Mouse (Mus musculus) brain, embryonic 14.5 days (tissue): ENCODE measurements around the gene Kcnk16.

ENCODE experiments used
- CTCF ChIP-seq: fragments of 200-500 bp; IDR thresholded peaks from 2 replicates; pipeline ENCODE4 v1.5.1; 2012; ENCODE audit warnings: inconsistent platforms, mild to moderate bottlenecking, moderate library complexity, borderline replicate concordance; ENCODE audit not compliant: insufficient read depth, insufficient read length; ENCODE audit errors: extremely low read depth
- POLR2A ChIP-seq: fragments of 200-500 bp; IDR thresholded peaks from 2 replicates; pipeline ENCODE4 v1.6.1; 2012; ENCODE audit warnings: mild to moderate bottlenecking, inconsistent platforms, borderline replicate concordance; ENCODE audit not compliant: poor library complexity, insufficient read depth, insufficient read length, severe bottlenecking; ENCODE audit errors: extremely low read depth

DNA sequence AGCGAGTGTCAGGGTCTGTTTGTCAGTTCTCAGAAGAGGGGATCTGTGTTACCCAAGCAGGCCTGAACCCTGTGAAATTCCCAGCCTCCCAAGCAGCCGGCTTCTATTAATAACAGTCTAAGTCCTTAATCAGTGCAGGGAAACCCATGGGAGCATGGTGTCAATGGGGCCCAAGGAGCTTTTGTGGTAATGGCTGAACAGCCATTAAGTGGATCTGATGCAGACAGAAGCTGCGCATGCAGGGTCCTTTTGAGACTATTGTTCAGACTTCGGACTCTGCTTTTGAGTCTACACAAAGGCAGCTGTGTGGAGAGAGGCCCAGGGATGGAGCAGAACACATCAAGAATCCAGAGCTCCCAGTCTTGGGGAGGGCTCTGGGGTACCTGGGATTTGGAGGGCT is 43.5 kb downstream of the Kcnk16 start:
- TF ChIP-seq POLR2A (no peak), CTCF (no peak)
